Mouse (Mus musculus): ENCODE measurements around the gene Rsu1. TPM values are rescaled to one million over a fixed set of nuclear protein-coding genes. Genes with fewer than 3 reads are reported as not detected.

Rsu1 gene
- polyA plus RNA-seq, 1 experiment from 2014 or later: 144 TPM

DNA sequence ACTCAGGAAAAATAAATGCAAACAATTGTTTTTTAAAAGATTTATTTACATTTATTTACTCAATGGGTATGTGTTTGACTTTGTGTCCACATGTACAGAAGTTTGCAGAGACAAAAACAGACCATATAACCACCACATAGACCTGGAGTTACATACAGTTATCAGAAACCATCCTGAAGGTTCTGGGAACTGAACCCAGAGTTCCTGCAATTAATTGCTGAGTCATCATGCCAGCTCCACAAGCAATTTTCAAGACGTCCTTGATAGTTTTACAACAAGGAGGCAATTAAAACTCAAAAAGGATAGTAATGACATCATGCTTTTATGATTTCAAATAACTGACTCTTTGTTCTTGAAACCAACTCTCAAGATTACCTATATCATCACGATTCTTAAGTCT, 109.5 kb downstream of the Rsu1 start:
- no peak overlapping the region for H3K9ac ChIP-seq
- no peak for ATAC-seq (replicated peaks; ENCODE audit: insufficient number of reproducible peaks, insufficient read depth, low FRiP score, low read depth)
- no peaks in the 10 kb centered on the region for H3K4me1 ChIP-seq (replicated peaks)
- 76% methylated on average over 2 of the region's 2 CpGs for WGBS
- H3K36me3 ChIP-seq: 0 out of 2 replicates have a peak, but pooled peaks cover 4% of the 10 kb centered on the region
- H3K9me3 ChIP-seq (replicated peaks): no peaks in the 10 kb centered on the region
- H3K4me3 ChIP-seq: no peak overlapping the region
- no peak overlapping the region for H3K27ac ChIP-seq
- H3K4me2 ChIP-seq: no peak overlapping the region
- no peaks in the 10 kb centered on the region for H3K27me3 ChIP-seq

DNA sequence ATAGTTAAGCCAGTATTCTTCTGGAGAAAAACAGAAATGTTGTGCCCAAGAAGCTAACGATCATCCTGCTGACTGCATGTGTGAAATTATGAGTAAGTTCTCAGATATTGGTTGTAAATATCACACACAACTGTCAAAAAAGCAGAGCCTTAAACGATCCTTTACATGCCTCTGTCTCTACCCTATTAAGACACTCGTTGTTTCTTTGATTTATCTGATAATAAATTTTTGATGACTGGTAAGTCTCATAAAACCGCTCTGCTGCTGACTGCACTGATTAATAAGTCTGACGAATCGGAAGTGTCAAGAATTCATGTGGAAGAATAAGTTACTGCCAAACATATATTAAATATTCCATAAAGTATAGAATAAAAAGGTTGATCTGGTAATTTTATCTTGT, 126.0 kb downstream of the Rsu1 start:
- Histone ChIP-seq H3K27me3 (no peaks in the 10 kb centered on the region), H3K4me2 (no peak overlapping the region), H3K9me3 (replicated peaks) (no peaks in the 10 kb centered on the region), H3K4me1 (replicated peaks) (peaks cover 5% of the 10 kb centered on the region), H3K9ac (no peak overlapping the region), H3K36me3 (no peaks in the 10 kb centered on the region), H3K27ac (no peak overlapping the region), H3K4me3 (no peak overlapping the region)
- 87% methylated on average over 6 of the region's 6 CpGs for WGBS
- ATAC-seq (replicated peaks; ENCODE audit: insufficient number of reproducible peaks, insufficient read depth, low FRiP score, low read depth): no peak

DNA sequence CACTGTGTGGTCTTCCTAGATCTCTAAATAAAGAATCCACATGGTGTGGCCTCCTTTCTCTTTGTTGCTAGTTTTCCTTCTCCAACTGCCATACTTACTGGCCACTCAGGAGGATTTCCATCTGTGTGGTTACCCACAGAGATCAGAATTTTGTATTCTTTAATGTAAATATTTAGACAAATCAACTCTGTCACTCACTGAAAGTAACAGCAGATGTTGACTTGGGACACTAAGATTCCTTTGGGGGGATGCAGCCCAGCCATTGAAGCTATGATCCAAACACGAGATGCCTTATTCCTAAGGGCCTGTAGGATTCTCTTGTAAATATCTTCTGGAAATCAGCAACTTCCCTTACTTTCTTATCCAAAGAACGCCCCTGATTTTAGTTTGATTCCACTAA, 136.3 kb downstream of the Rsu1 start:
- Histone ChIP-seq H3K9me3 (replicated peaks) (no peaks in the 10 kb centered on the region), H3K9ac (no peak overlapping the region), H3K4me1 (replicated peaks) (no peaks in the 10 kb centered on the region), H3K36me3 (no peaks in the 10 kb centered on the region), H3K4me3 (no peak overlapping the region), H3K27ac (no peak overlapping the region), H3K4me2 (no peak overlapping the region), H3K27me3 (no peaks in the 10 kb centered on the region)
- 79% methylated on average over 2 of the region's 2 CpGs for WGBS
- ATAC-seq (replicated peaks; ENCODE audit: insufficient number of reproducible peaks, insufficient read depth, low FRiP score, low read depth): no peak

GRCm38 (mm10) chr2:13132841-13133240, 138.4 kb downstream of the Rsu1 start:
- ATAC-seq (replicated peaks; ENCODE audit: insufficient number of reproducible peaks, insufficient read depth, low FRiP score, low read depth): no peak

GRCm38 (mm10) chr2:13132406-13132805, 138.8 kb downstream of the Rsu1 start:
- WGBS: 81% methylated on average over 8 of the region's 8 CpGs
- H3K36me3 ChIP-seq: no peaks in the 10 kb centered on the region
- no peaks in the 10 kb centered on the region for H3K9me3 ChIP-seq (replicated peaks)
- no peak overlapping the region for H3K27ac ChIP-seq
- no peak for ATAC-seq (replicated peaks; ENCODE audit: insufficient number of reproducible peaks, insufficient read depth, low FRiP score, low read depth)
- no peak overlapping the region for H3K4me3 ChIP-seq
- H3K27me3 ChIP-seq: no peaks in the 10 kb centered on the region
- H3K9ac ChIP-seq: no peak overlapping the region
- no peak overlapping the region for H3K4me2 ChIP-seq
- H3K4me1 ChIP-seq (replicated peaks): no peaks in the 10 kb centered on the region

More at GRCm38 (mm10) chr2:13132841-13133240, 138.4 kb downstream of the Rsu1 start:
- no peak overlapping the region for H3K4me2 ChIP-seq
- no peak overlapping the region for H3K9ac ChIP-seq
- no peaks in the 10 kb centered on the region for H3K27me3 ChIP-seq
- no peak overlapping the region for H3K4me3 ChIP-seq
- WGBS: 86% methylated on average over 8 of the region's 8 CpGs
- H3K36me3 ChIP-seq: no peaks in the 10 kb centered on the region
- H3K4me1 ChIP-seq (replicated peaks): no peaks in the 10 kb centered on the region
- H3K27ac ChIP-seq: no peak overlapping the region
- H3K9me3 ChIP-seq (replicated peaks): no peaks in the 10 kb centered on the region

DNA sequence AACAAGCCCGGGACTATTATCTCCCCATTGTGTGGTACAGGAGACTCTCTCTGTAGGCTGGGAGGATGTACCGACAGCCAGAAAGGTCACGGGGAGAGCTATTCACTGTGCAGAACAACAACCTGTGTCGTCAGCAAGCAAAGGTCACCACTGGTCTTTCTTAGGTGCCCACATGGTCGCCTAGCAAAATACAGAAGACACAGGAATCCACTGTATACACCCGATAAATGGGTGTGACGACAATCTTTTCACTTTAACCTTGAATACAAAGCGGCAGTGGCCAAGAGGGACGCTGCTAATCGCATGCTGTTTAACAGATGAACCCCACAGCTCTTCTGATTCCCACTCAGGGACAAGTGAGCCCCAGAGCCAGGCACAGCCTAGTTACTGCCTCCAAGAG, 141.4 kb downstream of the Rsu1 start:
- Histone ChIP-seq H3K4me3 (no peak overlapping the region), H3K36me3 (no peaks in the 10 kb centered on the region), H3K9ac (no peak overlapping the region), H3K9me3 (replicated peaks) (no peaks in the 10 kb centered on the region), H3K4me1 (replicated peaks) (no peaks in the 10 kb centered on the region), H3K27ac (no peak overlapping the region), H3K4me2 (no peak overlapping the region), H3K27me3 (no peaks in the 10 kb centered on the region)
- 75% methylated on average over 10 of the region's 10 CpGs for WGBS
- no peak for ATAC-seq (replicated peaks; ENCODE audit: insufficient number of reproducible peaks, insufficient read depth, low FRiP score, low read depth)

GRCm38 (mm10) chr2:13129337-13129736, 141.9 kb downstream of the Rsu1 start:
- no peak for ATAC-seq (replicated peaks; ENCODE audit: insufficient number of reproducible peaks, insufficient read depth, low FRiP score, low read depth)
- Histone ChIP-seq H3K27me3 (no peaks in the 10 kb centered on the region), H3K9me3 (replicated peaks) (no peaks in the 10 kb centered on the region), H3K9ac (no peak overlapping the region), H3K27ac (no peak overlapping the region), H3K4me3 (no peak overlapping the region), H3K4me2 (no peak overlapping the region), H3K36me3 (no peaks in the 10 kb centered on the region), H3K4me1 (replicated peaks) (no peaks in the 10 kb centered on the region)
- WGBS: 71% methylated on average over 10 of the region's 10 CpGs

- H3K4me3 ChIP-seq: no peak overlapping the region
- WGBS: 89% methylated on average over 5 of the region's 5 CpGs
- H3K9me3 ChIP-seq (replicated peaks): no peaks in the 10 kb centered on the region
- H3K4me2 ChIP-seq: no peak overlapping the region
- no peak overlapping the region for H3K9ac ChIP-seq
- H3K27ac ChIP-seq: no peak overlapping the region
- peaks cover under 1% of the 10 kb centered on the region; the same call in 1 of the 2 replicates for H3K4me1 ChIP-seq (replicated peaks)
- no peaks in the 10 kb centered on the region for H3K27me3 ChIP-seq
- no peaks in the 10 kb centered on the region for H3K36me3 ChIP-seq
- no peak for ATAC-seq (replicated peaks; ENCODE audit: insufficient number of reproducible peaks, insufficient read depth, low FRiP score, low read depth)
These were observed 150.8 kb downstream of the Rsu1 start for GRCm38 (mm10) chr2:13120461-13120860.

DNA sequence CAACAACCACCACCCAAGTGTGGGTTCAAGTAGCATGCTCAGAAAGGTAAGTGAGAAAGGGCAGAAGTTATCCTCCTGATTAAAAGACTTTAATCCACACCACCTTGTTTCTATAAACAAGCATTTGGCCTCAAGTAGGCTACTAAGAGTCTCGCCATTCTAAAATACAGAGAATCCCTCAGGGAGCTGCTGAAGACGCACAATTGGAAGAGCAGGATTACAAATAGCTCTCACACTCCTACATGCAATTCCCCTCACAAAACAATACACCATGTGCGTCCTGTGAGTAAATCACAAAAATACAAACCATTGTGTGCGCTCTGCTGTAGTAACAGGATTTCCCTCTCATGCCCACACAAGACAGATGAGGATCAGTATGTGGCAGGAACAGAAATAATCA, 153.3 kb downstream of the Rsu1 start:
- no peaks in the 10 kb centered on the region for H3K27me3 ChIP-seq
- no peak overlapping the region for H3K4me2 ChIP-seq
- no peak for ATAC-seq (replicated peaks; ENCODE audit: insufficient number of reproducible peaks, insufficient read depth, low FRiP score, low read depth)
- no peak overlapping the region for H3K27ac ChIP-seq
- H3K4me3 ChIP-seq: no peak overlapping the region
- no peaks in the 10 kb centered on the region for H3K9me3 ChIP-seq (replicated peaks)
- H3K36me3 ChIP-seq: no peaks in the 10 kb centered on the region
- H3K4me1 ChIP-seq (replicated peaks): peaks cover 6% of the 10 kb centered on the region; the same call in 1 of the 2 replicates
- WGBS: 77% methylated on average over 4 of the region's 4 CpGs
- no peak overlapping the region for H3K9ac ChIP-seq

- Histone ChIP-seq H3K27me3 (no peaks in the 10 kb centered on the region), H3K9ac (no peak overlapping the region), H3K4me3 (no peak overlapping the region), H3K27ac (no peak overlapping the region), H3K4me2 (no peak overlapping the region), H3K4me1 (replicated peaks) (no peaks in the 10 kb centered on the region), H3K36me3 (no peaks in the 10 kb centered on the region), H3K9me3 (replicated peaks) (no peaks in the 10 kb centered on the region)
- ATAC-seq (replicated peaks; ENCODE audit: insufficient number of reproducible peaks, insufficient read depth, low FRiP score, low read depth): no peak
- 31% methylated on average over 4 of the region's 4 CpGs for WGBS
These were observed 164.7 kb downstream of the Rsu1 start for GRCm38 (mm10) chr2:13106531-13106930.

DNA sequence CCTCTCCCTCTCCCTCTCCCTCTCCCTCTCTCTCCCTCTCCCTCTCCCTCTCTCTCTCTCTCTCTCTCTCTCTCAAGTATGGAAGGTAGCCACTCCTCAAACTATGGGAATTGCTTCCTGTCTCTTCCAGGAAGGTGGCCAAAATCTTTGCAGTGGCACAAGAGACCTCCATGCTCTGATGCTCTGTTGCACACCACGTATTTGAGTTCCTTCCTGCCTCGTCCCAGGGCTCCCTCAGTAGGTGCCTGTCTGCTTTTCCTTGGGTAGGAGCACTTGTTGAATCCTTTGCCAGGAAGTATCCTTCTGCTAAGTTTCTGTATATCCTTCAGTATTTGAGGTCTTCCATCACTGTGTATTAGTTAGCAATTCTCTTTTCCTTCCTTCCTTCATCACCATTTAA, 166.8 kb downstream of the Rsu1 start:
- no peak overlapping the region for H3K27ac ChIP-seq
- no peak overlapping the region for H3K4me2 ChIP-seq
- no peak overlapping the region for H3K9ac ChIP-seq
- ATAC-seq (replicated peaks; ENCODE audit: insufficient number of reproducible peaks, insufficient read depth, low FRiP score, low read depth): no peak
- H3K9me3 ChIP-seq (replicated peaks): no peaks in the 10 kb centered on the region
- no peak overlapping the region for H3K4me3 ChIP-seq
- H3K27me3 ChIP-seq: no peaks in the 10 kb centered on the region
- WGBS: 55% methylated on average over 2 of the region's 2 CpGs
- H3K4me1 ChIP-seq (replicated peaks): no peaks in the 10 kb centered on the region
- no peaks in the 10 kb centered on the region for H3K36me3 ChIP-seq

DNA sequence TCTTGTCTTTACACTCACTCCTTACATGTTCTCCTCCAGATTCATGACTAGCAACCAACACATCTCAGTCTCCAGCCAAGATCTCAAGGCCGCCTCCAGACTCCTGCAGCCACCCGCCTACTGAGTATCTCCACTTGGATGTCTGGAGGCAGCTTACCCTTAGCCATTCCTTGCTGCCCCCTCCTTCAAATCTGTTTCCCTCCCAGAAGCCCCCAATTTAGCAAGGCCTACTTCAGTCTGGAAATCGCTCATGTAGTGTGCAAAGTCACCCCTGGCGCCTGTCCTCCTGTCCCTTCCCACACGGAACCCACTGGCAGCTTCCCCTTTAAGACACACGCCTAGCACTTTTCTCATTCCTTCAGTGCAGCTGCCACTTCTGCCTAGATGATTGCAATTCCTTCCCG, 167.4 kb downstream of the Rsu1 start:
- Histone ChIP-seq H3K9ac (no peak overlapping the region), H3K27me3 (no peaks in the 10 kb centered on the region), H3K9me3 (replicated peaks) (no peaks in the 10 kb centered on the region), H3K4me2 (no peak overlapping the region), H3K4me3 (no peak overlapping the region), H3K27ac (no peak overlapping the region), H3K4me1 (replicated peaks) (no peaks in the 10 kb centered on the region), H3K36me3 (no peaks in the 10 kb centered on the region)
- 66% methylated on average over 7 of the region's 7 CpGs for WGBS
- no peak for ATAC-seq (replicated peaks; ENCODE audit: insufficient number of reproducible peaks, insufficient read depth, low FRiP score, low read depth)

Measured in heart, embryonic 15.5 days (tissue).